Mouse (Mus musculus) liver, postnatal 0 days (tissue): ENCODE measurements at regions not wholly inside any gene's neighbourhood (a gene's known extent, or its start where the extent isn't known, plus 50 kb on each side); places are given as distances from the start of the nearest gene placed in this dataset.

ENCODE experiments used
- CTCF ChIP-seq: sonication (generic); IDR thresholded peaks from 2 replicates; pipeline ENCODE4 v1.5.1; 2016; ENCODE audit warnings: antibody characterized with exemption, low read depth
- EP300 ChIP-seq: IDR thresholded peaks from 2 replicates; pipeline ENCODE4 v1.6.1; 2016; ENCODE audit warnings: antibody characterized with exemption, low read depth, mild to moderate bottlenecking

DNA sequence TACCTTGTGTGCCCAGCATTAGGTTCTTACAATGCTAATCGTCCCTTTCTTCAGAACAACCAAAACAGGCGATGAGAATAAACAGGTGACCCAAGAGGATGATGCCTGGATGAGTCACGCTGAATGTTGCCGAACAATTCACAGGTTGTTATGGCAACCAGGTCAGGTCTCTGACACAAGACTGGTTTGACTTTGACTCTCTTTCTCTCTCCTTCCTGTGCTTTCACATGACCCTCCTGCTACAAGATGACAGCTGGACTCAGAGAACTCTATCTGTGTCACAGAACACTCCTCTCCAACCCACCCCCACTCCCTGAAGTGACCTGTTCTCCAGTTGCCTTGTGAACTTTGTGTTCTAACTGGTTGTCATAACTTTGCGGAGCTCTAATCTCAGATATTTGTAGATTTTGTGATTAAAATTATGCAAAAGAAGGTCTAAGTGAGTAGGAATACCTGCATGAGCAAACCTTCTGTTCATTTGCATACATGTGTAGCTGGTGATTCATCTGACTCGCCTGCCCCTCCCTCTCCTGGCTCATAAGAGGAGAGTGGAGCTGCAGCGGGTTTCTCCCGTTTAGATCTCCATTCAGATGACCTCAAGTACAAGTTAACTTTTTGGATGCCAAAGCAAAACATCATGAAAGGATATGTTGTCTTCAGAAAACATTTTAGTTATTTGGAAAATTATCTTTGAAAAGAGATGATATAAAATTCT lies 126.2 kb upstream of the Nrip1 start:
- no peak for TF ChIP-seq CTCF
- no peak for TF ChIP-seq EP300
